Mouse (Mus musculus) CD4-positive helper T cell, adult 2 months (primary cell): ENCODE measurements around the gene 4930486L24Rik.
"Not testable (repeated sequence)": the region's sequence is repeated elsewhere in the genome, so short reads cannot be mapped to it uniquely, and the experiment has no call there.

Source experiments
- DNase-seq: peaks from one replicate; pipeline ENCODE4 v3.0.0-alpha.2; 2012; ENCODE audit warnings: low read depth, missing footprints, low spot score

Gene 4930486L24Rik

DNA sequence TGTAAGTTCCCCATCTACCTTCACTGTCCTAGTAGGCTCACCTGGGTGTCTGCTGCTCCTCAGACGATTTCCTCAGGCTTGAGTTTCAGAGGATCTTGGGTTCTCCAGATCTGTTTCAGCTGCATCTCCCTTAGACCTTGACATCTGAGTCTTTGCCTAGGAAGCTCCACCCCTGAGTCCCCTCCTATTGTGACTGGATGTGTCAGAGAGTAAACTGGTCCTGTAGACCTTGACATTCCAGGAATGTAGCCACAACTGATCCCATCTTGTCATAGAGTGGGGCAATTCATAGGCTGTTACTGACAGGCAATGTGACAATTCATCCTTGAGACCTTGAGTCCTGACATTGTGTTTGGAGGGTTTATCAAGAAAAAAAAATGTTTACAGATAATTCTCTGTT, at the start of gene 4930486L24Rik:
4930486L24Rik (minus strand) TSS at position 195 of the 400 bp plus-strand sequence.
- DNase-seq: no peak

DNA sequence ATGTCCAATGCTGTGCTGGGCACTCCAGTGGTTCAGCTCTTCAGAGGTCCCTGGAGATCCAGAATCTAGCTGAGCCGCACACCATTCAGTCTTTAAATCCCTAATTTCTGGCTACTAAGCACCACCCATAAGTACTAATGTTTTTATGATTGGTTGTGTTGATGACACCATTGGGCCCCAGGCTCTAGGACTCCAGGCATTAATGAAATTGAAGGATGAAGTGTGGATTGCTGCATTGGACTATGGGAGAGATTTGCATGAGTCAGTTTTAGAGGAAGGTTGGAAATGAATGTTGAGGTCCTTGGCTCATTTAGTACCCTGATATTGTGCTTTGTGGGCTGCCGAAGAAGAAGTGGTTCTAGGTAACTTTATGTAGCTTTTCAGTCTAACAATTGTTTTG, 40.5 kb upstream of the 4930486L24Rik start, which contains the start of gene Tpbpb:
Tpbpb (minus strand) TSS at position 101 of the 400 bp plus-strand sequence.
- DNase-seq: not testable (repeated sequence)

DNA sequence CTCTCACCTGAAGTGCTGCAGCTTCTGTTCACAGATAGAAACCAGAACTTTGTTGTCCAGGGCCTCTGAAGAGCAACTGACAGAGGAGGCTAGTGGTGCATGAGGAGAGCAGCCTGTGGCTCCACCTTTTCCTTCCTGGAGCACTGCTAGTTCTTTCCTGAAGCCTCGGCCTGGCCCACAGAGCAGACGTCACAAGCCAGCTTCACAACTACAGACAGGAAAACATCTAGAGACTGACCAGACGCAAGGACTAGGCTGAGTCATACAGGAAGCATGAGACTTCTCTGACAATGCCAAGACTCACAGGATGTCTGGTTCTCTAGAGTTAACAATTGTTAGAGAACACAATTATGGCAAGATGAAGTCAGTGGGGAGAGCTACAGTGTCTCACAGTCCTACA, 33.1 kb upstream of the 4930486L24Rik start, which contains the start of gene Ctla2b:
Ctla2b (minus strand) TSS at position 120 of the 400 bp plus-strand sequence.
- peak; percentile 58 for DNase-seq

DNA sequence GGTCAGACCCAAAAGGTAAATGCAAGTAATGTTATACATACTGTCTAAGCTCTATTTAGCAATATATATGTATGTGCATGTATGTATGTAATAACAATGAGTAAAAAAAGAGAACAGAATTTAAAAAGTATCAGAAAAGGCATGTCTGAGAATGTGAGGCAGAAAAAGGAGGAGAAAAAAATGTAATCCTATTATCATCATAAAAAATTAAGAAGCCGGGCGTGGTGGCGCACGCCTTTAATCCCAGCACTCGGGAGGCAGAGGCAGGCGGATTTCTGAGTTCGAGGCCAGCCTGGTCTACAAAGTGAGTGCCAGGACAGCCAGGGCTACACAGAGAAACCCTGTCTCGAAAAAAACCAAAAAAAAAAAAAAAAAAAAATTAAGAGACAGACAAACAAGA, 32.5 kb upstream of the 4930486L24Rik start, which contains the start of gene Gm49392:
Gm49392 (minus strand) TSS at position 101 of the 400 bp plus-strand sequence.
- not testable (repeated sequence) for DNase-seq

DNA sequence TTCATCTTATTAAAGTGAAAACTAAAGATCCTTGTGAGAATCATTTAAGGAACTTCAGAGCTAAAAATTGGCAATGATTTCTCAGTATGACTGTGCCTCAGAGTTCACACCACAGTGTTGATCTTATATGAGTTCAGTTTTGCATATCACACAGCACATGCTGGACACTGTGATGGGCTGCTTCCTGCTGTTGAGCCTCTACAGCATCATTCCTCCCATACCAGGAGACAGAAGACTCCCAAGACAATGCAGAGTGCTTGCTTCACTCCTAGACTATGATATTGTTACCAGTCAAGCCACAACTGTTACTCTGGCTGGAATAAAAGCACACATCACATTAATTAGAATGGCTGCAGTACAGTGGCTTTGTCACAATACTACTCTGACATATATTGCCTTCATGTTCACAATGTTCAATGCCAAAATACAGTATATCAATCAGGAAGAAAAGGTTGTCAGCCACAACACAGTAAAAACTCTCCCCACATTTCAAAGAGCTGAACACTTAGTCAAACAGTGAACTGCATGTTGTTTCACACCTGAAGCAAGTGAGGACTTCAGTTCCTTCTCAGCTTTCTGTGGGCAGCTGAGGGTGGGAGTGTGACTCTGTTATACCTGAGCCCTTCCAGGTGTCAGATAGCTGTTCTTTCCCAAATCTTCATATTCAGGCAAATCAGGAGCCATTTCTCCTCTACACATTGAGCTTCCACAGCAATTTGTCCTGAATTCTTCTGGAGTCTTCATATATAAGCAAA, 31.3 kb upstream of the 4930486L24Rik start:
- DNase-seq: no peak

DNA sequence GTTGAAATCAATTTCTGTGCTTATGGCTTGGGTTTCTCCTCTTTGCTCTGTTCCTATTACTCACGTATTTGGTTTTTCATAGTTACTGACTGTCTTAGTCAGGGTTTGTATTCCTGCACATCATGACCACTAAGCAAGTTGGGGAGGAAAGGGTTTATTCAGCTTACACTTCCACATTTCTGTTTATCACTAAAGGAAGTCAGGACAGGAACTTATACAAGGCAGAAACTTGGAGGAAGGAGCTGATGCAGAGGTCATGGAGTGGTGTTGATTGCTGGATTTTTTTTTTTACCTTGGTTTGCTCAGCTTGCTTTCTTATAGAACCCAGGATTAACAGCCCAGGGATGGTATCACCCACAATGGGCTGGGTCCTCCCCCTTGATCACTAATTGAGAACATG, 28.0 kb upstream of the 4930486L24Rik start:
- DNase-seq: no peak

DNA sequence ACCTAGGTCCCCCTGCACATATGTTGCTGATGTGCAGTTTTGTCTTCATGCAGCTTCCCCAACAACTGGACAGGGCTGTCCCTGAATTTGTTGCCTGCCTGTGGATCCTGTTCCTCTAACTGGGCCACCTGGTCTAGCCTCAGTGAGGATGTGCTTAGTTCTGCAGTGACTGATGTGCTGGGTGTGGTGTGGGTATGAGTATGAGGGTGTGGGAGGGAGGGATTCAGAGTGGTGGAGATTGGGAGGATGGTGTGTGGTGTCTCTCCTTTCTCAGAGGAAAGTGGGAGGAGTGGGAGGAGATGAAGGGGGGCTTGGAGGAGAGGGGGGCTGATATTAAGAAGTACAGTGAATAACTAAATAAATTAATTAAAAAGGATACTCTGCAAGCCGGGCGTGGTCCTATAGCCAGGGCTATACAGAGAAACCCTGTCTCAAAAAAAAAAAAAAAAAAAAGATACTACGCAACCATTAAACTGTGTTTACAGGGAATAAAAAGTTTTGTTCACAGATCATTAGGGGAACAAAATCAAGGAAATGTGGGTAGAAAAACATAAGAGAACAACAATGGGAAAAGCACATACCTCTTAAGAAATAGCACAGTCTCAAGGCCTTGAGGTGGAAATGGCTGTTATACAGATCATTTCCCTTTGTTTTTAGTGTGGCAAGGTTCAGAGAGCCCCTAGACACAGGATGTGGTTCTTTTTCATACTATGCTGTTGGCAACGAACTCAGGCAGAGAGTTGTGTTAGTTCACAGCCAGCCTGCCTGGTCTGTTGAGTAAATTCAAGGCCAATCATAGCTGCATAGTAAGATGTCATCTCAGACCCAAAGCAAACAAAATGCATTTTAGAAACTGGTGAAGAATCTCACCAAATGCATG, 15.8 kb downstream of the 4930486L24Rik start:
- DNase-seq: peak; percentile 79

DNA sequence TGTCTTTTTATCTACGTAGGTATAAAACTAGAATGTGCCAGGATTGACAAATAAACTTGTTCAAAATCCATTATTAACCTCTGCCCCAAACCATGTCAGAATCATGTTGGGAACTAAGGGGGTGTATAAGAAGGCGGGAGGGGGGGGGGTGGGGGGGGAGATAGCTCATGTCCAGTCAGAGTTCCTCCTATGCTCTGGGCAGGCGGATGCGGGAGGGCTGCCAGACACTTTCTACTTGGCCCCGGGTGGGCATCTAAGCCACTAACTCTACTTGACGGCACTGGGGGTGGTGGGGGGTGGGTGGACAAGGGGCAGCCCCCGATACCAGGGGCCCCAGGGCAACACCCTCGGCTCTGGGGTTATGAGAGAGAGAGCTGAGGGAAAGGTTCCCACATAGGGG, 21.1 kb downstream of the 4930486L24Rik start:
- DNase-seq: no peak

DNA sequence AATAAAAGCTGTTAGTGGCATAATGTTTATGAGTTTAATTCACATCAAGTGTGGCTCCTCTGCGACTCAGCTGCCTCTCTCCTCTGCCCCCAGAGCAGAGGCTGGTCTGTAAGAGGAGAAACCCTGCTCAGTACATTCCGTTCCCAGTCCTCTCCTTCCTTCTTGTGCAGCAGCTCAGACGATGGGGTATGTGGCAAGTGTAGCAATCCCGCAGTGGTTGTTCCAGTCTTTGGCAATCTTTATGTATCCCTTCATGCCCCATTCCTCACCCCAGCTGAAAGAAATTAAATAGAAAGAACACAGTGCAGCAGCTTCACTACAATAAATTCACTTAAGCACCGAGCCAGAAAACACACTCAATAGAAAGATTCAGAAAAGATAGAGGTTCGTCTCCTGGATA, 21.6 kb downstream of the 4930486L24Rik start:
- DNase-seq: peak; percentile 18

DNA sequence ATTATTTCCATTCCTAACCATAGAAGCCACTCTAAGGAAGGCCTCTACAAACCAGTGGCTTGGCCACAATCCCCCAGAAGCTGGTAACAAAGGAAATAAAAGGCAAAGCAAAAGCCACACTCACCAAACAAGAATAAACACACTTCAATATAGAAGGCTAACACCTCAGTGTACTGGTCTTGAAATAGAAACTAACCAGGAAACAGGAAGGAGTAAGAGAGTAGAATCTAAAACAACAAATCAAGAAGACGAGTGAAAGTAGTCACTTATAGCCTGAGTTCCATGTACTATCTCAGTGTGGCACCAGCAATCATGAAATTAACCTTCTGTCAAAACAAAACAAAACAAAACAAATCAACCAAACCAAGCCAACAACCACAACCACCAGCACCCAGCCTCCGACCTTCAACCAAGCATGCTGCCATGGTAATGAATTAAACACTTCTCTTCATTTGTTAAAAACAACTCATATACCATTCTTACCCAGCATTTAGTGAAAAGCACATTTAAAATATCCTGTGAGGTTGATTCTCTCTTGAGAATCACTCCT, 24.8 kb downstream of the 4930486L24Rik start:
- DNase-seq: peak; percentile 41

DNA sequence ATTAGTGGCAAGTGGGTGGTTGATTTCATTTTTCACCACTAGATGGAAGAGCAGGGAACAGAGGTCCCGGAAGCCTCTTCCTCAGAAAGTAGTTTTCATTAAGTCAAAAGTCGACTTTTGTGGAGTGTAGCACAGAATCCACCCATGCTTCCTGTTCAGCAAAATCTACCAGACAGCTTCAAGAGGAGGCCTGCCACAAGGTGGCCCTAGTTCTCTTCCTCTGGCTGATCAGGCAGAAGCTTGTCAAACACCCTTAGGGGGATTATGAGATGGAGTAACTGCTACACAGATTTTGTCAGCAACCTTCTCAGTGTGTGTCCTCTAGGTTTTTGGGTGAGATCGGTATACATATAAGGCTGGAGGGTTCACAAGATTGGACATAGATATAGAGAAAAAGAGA, 38.2 kb downstream of the 4930486L24Rik start:
- DNase-seq: peak; percentile 66

DNA sequence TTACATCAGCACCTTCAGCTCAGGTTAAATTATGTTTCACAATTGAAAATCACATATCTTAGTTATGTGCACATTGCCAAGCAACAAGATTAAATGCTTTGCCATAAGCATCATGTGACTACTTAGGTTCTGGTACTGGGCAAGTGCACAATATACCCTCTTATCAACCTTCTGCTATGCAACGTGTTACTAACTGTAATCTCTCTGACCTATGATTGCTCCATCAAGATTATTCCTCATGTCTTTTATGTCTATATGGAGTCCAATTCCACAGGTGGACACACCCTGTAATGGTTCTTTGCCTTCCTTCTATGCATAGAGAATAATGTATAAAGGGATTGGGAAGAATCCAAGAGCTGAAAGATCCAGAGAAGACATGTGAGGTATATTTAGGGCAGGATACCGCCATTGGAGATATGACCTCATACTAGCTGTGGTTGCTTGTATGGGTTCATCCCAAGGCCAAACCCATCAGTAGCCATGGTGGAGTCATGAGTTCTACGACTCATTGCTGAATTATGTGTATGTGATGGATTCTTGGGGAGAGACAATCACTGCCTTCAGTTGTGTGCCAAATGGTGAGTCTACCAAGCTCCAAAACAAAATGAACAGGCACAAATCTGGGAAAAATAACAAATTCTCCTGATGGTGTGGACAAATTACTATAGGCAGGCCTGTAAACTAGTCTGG, 43.6 kb downstream of the 4930486L24Rik start:
- DNase-seq: no peak

DNA sequence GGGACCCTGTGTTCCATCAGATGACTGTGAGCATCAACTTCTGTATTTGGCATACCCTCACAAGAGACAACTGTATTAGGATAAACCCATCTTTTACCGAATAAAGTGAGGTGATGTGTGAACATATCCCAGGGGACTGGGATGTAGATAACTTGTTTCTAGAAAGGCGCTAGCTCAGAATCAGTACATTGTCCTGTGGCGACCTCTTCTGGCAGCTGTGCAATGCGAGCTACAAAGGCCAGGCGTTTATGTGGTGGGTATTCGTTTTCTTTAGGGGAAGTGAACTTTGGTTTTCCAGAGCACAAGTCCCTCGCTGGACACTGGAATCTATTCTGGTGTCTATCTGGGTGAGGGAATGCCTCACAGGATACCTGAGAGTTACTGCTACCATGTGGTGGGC, 44.8 kb downstream of the 4930486L24Rik start:
- peak; percentile 9 for DNase-seq

DNA sequence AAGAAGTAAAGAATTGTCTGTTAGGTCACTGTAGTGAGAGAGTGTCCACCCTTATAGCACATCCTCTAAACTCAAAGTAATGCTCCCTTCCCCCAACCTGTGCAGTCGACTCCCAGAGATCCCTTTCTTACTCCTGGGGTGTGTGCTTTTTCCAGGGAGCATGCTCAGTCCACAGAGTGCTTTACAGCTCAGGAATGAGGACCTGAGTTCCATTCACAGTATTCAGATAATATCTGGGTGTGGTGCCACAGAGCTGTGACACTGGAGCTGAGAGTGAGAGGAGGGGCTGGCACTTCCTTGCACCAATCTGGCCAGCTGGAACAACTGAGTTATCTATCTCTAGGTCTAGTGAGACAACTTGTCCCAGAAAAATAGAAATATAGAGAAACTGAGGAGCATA, 50.6 kb downstream of the 4930486L24Rik start:
- DNase-seq: no peak

DNA sequence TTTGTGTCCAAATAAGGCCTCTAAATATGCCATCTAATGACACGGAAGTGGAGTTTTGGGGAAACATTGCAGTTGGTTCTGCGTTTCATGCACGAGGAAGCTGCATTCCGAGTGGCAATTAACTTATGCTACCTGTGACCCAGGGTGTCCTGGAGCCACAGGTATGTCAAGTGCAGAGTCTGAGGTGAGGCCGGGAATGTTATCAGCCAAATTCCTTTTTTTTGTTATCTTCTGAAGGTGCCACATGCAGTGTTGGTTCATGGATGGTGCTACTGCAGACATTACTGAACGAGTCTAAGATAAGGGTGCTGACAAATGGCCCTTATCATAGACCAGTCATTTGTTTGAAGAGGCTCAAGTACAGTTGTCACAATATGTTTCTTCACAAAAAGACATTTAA, 51.5 kb downstream of the 4930486L24Rik start:
- DNase-seq: no peak

DNA sequence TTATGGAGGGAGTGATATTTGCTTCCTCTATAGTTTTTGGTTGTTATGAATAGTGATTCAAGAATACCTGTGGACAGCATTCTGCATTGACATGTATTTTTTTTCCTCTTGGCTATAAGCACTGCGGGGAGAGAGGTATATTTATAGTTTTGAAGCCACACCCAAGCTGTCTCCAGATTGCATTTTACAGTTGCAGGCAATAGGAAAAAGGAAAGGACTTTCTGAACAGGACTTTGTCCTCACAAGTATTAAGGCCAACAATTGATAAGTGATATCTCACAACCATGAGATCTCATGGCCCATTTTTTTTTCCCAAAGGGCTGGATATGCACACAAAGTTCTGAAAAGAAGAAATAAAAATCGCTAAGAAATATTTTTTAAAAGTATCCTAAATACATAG, 54.6 kb downstream of the 4930486L24Rik start:
- DNase-seq: no peak

DNA sequence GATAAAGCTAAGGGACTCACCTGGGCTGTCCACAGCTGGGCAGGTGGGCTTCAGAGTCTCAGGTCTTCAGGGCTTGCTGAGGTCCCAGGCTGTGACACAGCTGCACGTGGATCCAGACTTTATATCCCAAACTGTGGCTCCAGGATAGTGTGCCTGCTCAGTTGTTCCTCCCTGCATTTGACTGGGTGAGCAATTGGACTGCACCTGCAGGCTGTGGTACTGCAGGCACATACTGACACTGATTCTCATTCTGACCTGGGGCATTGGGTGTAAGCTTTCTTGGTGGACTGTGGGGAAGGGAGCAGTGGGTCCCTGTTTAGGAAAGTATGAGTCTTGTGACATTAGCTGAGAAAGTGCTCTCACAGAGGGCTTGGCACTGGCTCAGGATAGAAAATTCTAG, 61.5 kb downstream of the 4930486L24Rik start, which contains the start of gene Ctsll3:
Ctsll3 (minus strand) TSS at position 101 of the 400 bp plus-strand sequence.
- DNase-seq: no peak
